Mouse (Mus musculus): Measurements from ENCODE around the gene Acads. TPM values are rescaled to one million over a fixed set of nuclear protein-coding genes. Genes with fewer than 3 reads are reported as not detected.
"Not testable (repeated sequence)": the region's sequence is repeated elsewhere in the genome, so short reads cannot be mapped to it uniquely, and the experiment has no call there.

Gene Acads
- total RNA-seq, 2 experiments from 2014 or later = 156 to 220 TPM

DNA sequence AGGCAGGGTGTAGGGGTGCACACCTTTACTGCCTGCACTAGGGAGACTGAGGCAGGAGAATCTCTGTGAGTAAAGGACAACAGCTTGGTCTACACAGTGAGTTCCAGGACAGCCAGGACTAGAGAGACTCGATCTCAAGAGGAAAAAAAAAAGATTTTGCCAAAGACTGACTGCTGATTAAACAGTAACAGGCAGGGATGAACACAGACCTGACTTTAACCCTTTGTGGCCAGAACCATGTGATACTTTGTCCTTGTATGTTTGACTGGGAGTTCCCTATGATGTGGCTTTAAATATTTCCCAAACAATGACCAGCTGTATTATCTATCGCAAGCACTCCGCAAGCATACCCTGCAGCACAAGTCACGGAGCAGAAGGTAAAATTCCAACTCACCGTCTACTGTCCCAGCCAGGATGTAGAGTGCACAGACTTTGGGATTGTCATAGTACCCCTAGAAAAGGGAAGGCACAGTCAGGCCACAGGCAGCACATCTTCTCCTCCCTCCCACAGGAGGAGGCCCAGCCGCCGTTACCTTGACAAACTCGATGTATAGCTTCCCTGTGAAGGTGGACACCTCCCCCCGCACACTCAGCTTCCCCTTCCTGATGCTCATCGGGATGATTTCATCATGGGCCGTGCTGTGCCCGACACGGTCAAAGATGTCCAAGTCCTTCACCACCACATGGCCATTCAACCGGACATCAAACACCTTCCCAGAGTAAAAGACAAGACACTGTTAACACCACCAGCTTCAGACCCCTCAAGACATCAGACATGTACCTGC, 30.7 kb upstream of the Acads start:
- no peak for DNase-seq

DNA sequence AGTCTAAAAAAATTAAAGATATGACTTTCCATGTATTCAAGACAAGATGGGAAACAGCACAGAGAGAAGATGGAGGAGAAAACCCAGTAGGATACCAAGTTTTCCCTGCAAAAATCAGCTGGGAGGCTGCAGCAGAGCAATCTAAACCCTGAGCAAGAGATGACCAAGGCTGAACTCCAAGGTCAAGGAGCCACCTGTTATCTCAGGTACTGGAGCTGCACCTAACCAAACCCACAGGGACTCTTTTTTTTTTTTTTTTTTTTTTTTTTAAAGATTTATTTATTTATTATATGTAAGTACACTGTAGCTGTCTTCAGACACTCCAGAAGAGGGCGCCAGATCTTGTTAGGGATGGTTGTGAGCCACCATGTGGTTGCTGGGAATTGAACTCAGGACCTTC, 29.7 kb upstream of the Acads start:
- DNase-seq = not testable (repeated sequence)

- DNase-seq = no peak
Observed at GRCm38 (mm10) chr5:115148378-115148777, 29.2 kb upstream of the Acads start.

DNA sequence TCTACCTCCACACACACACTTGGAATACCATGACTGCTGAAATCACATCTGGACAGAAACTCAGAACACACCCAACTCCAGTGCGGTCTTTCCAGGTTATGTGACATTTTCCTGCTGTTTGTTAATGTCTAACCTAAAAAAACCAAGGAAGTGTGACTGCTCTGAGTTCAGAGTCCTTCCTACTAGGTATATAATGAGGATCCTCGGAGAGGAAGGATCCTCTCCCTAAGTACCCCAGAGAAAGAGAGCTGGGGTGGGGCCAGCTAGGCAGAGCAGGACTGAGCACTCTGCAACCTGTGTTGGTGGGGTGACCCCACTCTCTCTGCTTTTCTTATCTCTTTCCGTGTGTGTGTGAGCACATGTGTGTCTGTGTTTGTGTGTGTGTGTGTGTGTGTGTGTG, 28.2 kb upstream of the Acads start:
- no peak for DNase-seq

DNA sequence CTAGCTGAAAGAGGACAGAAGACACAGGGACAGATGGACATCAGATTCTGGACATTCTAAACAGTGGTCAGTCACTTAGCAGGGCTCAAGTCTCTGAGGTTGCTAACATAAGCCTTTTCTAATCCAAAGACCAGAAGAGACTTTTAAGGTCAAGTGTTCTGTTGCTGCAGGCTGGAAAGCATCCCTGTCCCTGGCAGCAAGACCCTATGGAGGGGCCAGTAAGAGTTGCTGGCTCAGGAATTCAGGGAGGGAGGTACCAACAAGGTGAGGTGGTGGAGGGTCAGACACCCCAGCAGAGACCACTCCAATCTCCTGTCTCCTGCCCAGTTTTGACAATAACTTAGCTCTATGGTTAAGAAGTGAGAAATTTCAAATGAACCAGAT, 27.6 kb upstream of the Acads start:
- DNase-seq = no peak

GRCm38 (mm10) chr5:115145976-115146746, 27.0 kb upstream of the Acads start:
- no peak for DNase-seq

DNA sequence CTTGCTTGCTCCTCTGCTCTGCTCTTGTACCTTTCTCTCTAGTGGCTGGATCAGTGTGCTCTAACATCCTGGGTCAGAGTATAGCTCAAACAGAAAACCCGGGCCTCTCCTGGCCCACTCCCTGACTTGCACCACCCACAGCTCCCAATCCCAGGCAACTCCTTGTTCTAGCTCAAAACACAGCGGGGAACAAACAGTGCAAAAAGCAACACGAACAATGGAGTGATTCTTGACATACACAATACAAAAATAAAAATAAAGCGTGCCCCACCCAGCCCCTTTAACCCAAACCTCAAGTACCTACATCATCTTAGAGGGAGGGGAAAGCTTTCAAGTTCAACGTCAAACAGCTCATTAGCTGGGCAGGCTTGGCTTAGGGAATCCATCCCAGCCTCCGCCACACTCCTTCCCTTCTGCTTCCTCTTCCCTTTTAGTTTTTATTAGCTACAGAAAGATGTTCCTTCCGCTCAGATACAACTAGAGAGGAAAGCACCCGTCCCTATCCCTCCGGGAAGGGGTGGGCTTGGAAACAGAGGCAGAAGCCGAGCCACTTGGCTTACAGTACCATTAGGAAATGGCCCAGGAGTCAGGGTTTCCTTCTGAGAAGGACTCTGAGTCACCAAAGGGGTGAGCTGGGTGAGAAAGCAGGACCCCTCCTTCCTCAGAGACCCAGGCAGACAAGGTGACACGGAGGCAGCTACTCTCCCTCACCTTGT, 26.3 kb upstream of the Acads start:
- no peak for DNase-seq

DNA sequence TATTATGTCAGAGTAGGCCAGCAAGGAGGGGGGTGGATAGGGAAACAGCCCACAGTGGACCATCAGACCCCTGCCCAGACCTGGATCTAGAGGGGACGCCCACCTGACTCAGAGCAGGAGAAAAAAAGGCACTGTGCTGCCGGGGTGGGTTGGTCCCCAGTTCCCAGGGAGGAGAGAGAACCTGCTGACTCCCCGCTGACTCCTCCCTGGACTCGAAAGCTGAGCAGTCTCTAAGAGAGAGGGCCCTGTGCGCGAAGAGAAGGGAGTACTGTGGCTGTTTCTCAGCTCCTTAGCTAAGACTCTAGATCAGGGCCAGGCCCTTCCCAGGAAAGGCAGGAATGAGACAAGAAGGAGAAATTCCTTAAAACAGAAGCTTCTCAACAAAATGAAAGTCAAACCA, 25.3 kb upstream of the Acads start:
- DNase-seq = no peak

- DNase-seq = no peak
Observed at GRCm38 (mm10) chr5:115143552-115143951, 24.4 kb upstream of the Acads start.

- no peak for DNase-seq
Observed at GRCm38 (mm10) chr5:115142166-115142697, 23.1 kb upstream of the Acads start.

DNA sequence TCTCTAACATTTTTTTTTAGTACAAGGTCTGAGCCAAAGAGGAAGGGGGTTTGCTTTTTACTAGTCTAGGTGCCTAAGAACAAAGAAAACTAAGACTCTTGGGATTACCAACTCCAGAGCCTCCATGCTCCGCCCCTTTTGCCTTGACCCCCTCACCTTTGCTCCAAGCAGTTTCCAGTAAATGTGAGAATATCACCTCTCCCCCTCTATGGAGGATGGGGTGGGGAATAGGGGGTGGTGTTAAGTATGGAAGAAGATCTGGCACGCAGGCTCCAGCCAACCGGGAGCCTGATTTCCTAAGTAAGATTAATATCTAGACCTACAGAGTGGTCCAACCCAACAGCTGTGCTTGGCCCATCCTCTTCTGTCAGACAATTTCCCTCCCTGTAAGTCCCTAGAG, 21.6 kb upstream of the Acads start:
- DNase-seq = no peak

- no peak for DNase-seq
Observed at GRCm38 (mm10) chr5:115139124-115139523, 20.0 kb upstream of the Acads start.

DNA sequence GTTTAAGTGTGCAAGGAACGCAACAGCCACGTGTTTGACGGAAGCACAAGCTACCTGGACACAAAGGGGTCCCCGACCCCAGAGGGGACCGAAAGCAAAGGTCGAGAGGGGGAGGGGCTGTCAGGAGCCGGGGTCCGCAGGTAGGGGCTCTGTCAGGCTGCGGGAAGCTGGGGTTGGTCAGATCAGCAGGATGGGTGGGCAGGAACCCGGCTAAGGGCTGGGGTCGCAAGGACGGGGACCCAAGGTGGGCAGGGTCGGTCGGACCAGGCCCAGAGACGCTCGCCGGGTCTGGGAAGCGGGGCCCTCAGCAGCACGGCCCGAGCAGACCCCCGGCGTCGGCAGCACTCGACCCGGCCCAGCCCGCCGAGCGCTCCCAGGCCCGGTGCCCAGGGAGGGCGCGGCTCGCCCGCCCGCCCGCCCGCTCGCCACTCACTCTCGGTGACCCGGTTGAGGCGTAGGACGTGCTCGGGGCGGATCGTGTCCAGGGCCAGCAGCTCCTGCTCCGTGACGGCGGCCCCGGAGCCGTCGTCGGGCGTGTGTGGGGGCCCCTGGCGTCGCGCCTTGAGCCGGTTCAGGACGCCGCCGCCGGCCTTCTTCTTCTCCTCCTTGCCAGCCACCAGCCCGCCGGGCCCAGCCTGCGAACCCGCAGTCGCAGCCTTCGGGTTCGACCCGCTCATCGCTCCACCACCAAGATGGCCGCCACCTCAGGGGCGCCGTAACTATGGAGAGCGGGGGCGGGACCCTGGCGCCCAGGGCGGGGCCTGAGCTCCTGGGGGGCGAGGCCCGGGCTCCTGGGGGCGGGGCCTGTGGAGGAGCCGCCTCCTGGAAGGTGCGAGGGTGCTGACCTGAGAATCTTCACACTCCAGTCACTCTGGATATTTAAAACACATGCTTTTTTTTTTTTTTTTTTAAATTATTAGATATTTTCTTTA, 15.4 kb upstream of the Acads start, which contains the start of gene Unc119b:
Gene Unc119b, minus strand, starts transcription at position 742 of the 932 bp plus-strand sequence.
- DNase-seq = peak; percentile 93 to 96

- DNase-seq = no peak
Observed at GRCm38 (mm10) chr5:115133358-115134066, 14.4 kb upstream of the Acads start.

DNA sequence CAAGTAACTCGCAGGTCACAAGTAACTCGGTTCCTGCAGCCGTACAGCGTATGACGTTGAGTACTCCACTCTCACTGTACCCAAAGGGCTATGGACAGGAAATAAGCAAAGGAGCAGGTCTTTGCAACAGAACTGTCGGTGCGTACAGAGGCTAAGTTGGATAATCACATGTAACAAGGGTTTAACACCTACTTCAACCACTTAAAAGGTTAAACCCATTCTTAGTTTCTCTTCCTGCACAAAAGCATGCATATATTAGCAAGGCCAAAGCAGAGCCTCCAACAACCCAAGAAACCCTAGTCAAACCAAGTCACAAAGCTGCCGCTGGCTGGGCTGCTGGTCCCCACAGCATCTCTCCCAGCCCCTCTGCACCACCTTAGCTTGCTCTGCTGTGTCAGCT, 13.3 kb upstream of the Acads start:
- DNase-seq = no peak

- DNase-seq = no peak
Observed at GRCm38 (mm10) chr5:115129328-115129727, 10.2 kb upstream of the Acads start.

DNA sequence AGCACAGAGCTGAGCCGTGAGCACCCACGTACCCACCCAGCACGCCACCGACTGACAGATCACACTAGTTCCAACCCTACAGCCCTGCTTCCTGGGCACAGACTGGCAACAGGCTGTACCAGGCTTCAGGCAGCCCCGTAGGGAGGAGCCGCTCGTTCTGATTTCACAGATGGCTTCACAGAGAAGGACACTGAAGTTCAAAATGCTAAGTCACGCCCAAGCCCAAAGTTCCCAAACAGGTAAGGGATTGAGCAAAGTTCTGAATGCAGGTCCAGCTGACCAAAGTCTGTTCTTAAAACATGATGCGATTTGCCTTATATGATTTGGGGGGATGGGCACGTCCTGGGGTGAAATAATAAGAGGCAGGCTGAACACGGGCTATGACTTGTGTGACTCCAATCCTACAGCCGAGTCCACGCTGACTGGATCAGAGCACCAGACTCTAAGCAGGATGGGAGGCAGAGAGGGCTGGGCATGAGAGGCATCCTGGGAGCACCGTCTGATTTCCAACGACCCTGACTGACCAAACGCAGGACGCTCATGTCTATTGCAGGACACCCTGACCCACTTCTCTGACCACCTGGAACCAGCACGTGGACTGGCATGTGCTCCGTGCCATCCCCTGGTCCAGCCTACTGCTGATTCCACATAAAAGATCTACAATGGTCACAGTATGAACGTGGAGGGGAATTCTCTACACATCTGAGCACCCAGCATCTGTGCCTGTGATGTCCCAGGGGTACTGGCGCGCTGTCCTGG, 8.5 kb upstream of the Acads start:
- DNase-seq = no peak

- DNase-seq = no peak
Observed at GRCm38 (mm10) chr5:115126578-115127312, 7.6 kb upstream of the Acads start.

GRCm38 (mm10) chr5:115125211-115125871, 6.2 kb upstream of the Acads start:
- DNase-seq = peak; percentile 81 to 88
